Mouse (Mus musculus) frontal cortex, postnatal 25 days (tissue): ENCODE measurements around the gene Bola3.

Source experiments
- DNase-seq, 2 experiments: peaks; one replicate each; pipeline ENCODE4 v3.0.0; 2022; ENCODE audit warnings: low spot score in 2 of 2

The Bola3 gene

DNA sequence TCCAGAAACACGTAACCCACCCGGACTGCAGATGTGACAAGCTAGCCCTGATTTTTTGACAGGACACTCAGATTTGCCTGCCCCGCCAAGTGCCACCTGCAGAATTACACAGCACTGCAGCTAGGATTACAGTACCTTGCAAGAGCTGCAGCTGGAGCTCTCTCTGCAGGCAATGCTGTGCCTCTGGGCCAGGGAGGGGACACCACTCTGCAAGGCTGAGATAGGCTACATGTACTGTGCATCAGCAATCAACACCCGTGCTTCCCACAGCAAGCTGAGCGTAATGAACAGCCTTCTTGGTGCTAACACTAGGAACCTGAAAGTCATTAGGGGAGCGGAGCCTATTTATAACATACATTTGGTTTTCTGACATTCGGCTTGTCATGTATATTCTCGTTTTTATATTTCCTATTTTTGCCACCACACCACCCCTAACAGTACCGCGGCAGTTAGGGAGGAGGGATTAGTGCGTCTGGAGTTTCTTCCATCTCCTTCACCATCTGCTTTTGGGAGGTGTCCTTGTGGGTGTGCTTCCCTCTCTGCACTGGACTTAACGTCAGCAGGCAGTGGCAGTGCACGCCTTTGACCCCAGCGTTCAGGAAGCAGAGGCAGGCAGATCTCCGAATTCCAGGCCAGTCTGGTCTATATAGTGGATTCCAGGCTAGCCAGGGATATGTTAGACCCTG lies 46.7 kb downstream of the Bola3 start:
- DNase-seq: no peak

DNA sequence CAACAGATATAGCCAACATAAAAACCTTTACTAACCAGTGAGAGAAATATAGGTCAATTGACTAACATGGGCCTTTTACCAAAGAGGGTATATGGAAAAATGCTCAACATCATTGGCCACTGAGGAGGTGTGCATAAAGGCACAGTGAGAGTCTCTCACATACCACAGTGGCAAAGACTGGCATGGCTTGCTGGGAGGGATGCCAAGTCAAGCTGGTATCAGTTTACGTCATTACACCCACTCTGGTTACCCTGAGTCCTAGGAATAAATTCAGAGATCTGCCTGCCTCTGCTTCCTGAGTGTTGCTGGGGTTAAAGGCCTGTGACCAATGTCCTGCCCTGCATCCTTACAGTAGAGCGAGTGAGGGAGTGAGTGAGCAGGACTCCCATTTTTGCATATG lies 47.8 kb downstream of the Bola3 start:
- DNase-seq: no peak

DNA sequence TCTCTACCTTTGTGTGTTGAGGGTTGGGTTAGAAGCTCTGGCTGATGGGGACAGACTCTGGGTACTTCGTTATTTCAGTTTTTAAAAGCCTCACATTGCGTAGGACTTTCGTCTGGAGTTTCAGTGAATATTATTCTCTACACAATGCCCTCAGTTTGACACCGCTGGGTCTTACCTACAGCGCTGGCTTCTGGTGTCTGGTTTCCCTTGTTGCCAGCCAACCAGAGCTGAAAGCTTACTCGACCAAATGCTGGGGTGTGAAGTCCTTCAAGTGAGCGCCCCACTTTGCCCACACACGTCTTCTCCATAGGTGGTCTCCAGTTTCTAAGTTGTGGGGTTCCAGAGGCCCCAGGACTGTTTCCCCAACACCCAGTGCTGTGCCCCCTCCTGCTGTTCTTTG lies 48.8 kb downstream of the Bola3 start:
- no peak for DNase-seq

DNA sequence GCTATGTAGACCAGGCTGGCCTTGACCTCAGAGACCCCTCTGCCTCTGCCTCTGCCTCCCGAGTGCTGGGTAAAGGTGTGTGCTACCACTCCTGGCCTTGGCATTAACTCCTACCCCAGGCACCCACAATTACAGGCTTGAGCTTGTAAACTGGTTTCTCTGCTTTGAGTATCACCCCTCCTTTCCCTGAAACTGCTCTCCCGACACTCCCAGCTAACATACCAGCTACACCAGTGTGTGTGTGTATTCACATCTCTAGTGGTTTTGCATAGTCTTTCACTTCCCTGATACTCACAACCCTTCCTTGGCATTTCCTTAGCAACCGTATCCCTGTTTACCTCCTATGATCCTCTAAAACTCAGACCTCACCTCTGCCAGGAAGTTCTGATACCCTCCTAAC lies 50.8 kb downstream of the Bola3 start:
- no peak for DNase-seq

DNA sequence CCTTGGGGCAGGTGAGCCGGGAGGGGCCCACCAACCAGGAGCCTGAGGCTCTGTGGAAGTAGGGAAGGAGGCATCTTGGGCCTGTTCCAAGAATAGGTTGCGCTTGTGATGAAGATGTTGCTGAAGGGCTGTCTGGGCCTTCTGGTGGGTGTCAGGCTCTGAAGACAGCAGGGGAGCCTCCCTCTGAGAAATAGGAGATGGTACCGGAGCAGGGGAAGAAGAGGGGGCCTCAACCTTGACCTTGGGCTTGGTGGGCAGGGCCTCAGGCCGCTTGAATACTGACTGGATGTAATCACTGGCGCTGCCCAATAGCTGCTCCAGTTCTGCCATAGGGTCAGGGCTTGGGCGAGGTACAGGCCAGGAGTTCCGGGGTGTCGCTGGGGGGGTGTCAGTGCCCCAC lies 54.5 kb downstream of the Bola3 start:
- no peak for DNase-seq

DNA sequence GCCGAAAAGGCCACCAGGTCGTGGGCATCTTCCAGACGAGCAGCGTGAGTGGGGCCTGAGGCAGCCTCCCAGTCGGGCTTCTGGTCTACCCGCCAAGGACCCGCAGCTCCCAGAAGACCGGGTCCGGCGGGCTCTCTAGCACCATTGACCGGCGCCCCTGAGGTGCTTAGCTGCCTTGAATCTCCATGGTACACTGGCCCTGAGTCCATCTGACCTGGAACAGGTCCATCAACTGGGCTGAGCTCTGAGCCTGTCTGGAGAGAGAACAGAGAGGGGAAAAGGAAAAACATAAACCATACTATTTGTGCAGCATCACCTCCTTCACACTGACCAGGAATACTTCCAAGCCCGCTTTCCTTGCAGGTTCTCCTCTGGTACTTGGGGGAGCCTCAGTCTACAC lies 55.6 kb downstream of the Bola3 start:
- DNase-seq: no peak

DNA sequence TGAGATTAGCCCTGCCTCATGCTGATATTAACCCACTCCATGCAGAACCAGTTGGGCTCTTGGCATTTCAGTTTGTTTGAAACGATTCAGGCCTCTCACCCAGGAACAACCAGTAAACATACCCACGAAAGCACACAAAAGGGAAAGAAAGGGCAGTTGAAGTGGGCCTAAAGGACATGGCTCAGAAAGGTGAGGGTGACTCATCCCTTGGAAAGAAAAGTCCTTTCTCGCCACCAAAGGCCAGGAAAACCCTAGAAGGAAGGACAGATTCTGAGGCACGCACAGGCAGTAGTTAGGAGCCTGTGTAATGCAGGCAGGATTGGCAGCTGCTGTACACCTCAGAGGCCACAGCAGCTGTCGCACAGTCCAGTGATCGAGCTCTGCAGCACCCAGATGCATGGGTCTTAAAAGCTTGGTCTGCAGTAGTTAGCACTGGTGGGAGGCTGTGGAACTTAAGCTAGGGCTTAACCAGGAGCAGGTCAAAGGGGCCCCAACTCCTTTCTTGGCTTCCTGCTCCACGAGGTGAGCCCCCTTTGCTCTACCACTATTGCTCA lies 56.6 kb downstream of the Bola3 start:
- no peak for DNase-seq

DNA sequence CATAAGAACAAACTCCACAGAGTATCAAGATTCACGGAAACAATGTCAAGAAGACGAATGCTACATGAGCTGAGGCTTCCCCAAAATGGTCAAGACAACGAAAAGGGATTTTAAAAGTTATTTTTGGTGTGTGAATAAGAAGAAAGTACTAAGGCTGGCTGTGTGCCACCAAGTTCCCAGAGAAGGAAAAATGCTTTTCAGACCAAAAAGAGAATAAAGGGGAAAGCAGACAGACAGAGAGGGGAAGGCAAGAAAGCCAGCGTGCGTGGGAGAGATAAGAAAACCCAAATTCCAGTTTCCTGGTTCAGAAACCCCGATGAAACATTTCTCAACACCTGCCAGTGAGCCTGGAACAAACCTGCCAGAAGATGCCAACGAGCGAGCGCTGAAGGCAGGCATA lies 59.6 kb downstream of the Bola3 start:
- no peak for DNase-seq
